Mouse (Mus musculus) retina, postnatal 7 days (tissue): ENCODE measurements around the gene Sar1b.
A peak's percentile ranks its signal among the peaks of the same experiment; 100 is the strongest.
"Not testable (repeated sequence)": the region's sequence is repeated elsewhere in the genome, so short reads cannot be mapped to it uniquely, and the experiment has no call there.

Experiments used
- DNase-seq: peaks from one replicate; pipeline ENCODE4 v3.0.0-alpha.2; 2012; ENCODE audit warnings: low read depth, low spot score

Gene Sar1b

GRCm38 (mm10) chr11:51777478-51777877, 14.0 kb downstream of the Sar1b start:
- DNase-seq = no peak

- no peak for DNase-seq
These were observed 17.3 kb downstream of the Sar1b start for GRCm38 (mm10) chr11:51780773-51781267.

- no peak for DNase-seq
These were observed 19.2 kb downstream of the Sar1b start for GRCm38 (mm10) chr11:51782721-51783120.

GRCm38 (mm10) chr11:51785926-51786325, 22.4 kb downstream of the Sar1b start:
- DNase-seq = no peak

GRCm38 (mm10) chr11:51789735-51790134, 26.2 kb downstream of the Sar1b start:
- not testable (repeated sequence) for DNase-seq

GRCm38 (mm10) chr11:51790662-51791061, 27.2 kb downstream of the Sar1b start:
- DNase-seq = no peak

- DNase-seq = no peak
These were observed 32.8 kb downstream of the Sar1b start for GRCm38 (mm10) chr11:51796272-51796671.

GRCm38 (mm10) chr11:51800634-51801325, 37.3 kb downstream of the Sar1b start:
- DNase-seq = no peak

- DNase-seq = peak; percentile 59
These were observed 41.9 kb downstream of the Sar1b start for GRCm38 (mm10) chr11:51805221-51805981.

- no peak for DNase-seq
These were observed 43.8 kb downstream of the Sar1b start for GRCm38 (mm10) chr11:51807108-51807879.

GRCm38 (mm10) chr11:51809632-51810224, 46.2 kb downstream of the Sar1b start:
- DNase-seq = peak; percentile 55

GRCm38 (mm10) chr11:51811230-51811629, 47.7 kb downstream of the Sar1b start:
- no peak for DNase-seq

GRCm38 (mm10) chr11:51812022-51812546, 48.6 kb downstream of the Sar1b start:
- DNase-seq = no peak

- DNase-seq = peak; percentile 71
These were observed 54.3 kb downstream of the Sar1b start for GRCm38 (mm10) chr11:51817756-51818155.

- DNase-seq = no peak
These were observed 55.4 kb downstream of the Sar1b start for GRCm38 (mm10) chr11:51818837-51819236.

- DNase-seq = no peak
These were observed 56.5 kb downstream of the Sar1b start for GRCm38 (mm10) chr11:51819964-51820363.

GRCm38 (mm10) chr11:51820861-51821260, 57.4 kb downstream of the Sar1b start:
- peak; percentile 49 for DNase-seq

- DNase-seq = no peak
These were observed 59.2 kb downstream of the Sar1b start for GRCm38 (mm10) chr11:51822736-51823135.

GRCm38 (mm10) chr11:51823271-51823670, 59.8 kb downstream of the Sar1b start:
- no peak for DNase-seq

- DNase-seq = no peak
These were observed 60.7 kb downstream of the Sar1b start for GRCm38 (mm10) chr11:51823963-51824753.
